Mouse (Mus musculus): ENCODE data around the gene Cdca3. TPM values are rescaled to one million over a fixed set of nuclear protein-coding genes. Genes with fewer than 3 reads are reported as not detected.

The Cdca3 gene
- polyA plus RNA-seq, 1 experiment from 2014 or later, result 16.9 TPM

DNA sequence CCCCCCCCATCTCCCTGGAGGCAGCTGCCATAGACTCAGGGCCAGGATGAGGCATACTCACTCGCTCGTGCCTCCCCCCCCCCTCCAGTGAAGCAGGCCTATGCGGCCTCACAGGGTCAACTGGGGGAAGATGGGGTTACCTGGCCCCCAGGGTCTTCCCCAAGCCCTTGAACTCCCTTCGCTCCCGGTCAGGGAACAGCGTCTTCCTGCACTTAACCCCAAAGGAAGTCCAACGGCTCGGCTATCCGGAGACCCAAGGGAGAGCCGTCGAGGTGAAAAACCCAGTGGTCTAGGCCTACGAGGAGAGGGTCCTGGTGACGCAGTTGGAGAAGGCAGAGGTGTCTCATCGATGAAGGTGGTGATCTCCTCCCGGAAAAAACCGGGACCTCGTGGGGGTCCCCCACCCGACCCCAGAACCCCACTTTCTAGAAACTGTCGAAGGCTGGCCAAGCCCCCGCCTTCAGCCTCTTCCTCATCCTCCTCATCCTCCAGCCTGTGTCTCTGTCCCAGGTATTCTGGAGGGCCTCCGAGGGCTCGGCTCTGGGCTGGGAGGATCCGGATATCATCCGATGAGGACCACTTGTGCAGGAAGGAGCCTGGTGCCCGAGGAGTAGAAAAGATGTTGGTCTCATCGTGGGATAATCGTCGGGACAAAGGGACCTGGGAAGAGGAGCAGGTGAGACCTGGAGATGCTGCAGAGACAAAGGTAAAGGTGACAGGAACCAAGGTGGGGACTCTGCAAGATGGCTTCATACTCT, 29.4 kb downstream of the Cdca3 start:
- no peak for ATAC-seq (ENCODE audit: low read depth)
- no peak overlapping the region for H3K9ac ChIP-seq (replicated peaks; ENCODE audit: low read depth, low read length)

GRCm38 (mm10) chr6:124859725-124860124, 30.4 kb downstream of the Cdca3 start:
- Histone ChIP-seq H3K9ac (replicated peaks; ENCODE audit: low read depth, low read length) (peak overlapping the region; percentile 37; the same call in 1 of the 2 replicates), H3K36me3 (ENCODE audit: control insufficient read depth, insufficient read depth, low read length) (no peaks in the 10 kb centered on the region), H3K4me2 (ENCODE audit: low read depth, low read length) (peak overlapping the region; percentile 37), H3K27ac (ENCODE audit: low read depth, low read length) (peak overlapping the region; percentile 71), H3K27me3 (ENCODE audit: control insufficient read depth, insufficient read depth, low read length) (no peaks in the 10 kb centered on the region), H3K4me3 (ENCODE audit: low read depth, low read length) (0 out of 2 replicates have a peak overlapping the region, but pooled peaks have one; percentile 9), H3K9me3 (ENCODE audit: control insufficient read depth, low read length) (no peaks in the 10 kb centered on the region), H3K4me1 (ENCODE audit: control insufficient read depth, insufficient read depth, low read length) (peaks cover 50% of the 10 kb centered on the region)
- no peak for ATAC-seq (ENCODE audit: low read depth)
- 11% methylated on average over 12 of the region's 12 CpGs for WGBS

More for the DNA sequence above, 29.4 kb downstream of the Cdca3 start:
- no peaks in the 10 kb centered on the region for H3K36me3 ChIP-seq (ENCODE audit: control insufficient read depth, insufficient read depth, low read length)
- H3K4me1 ChIP-seq (ENCODE audit: control insufficient read depth, insufficient read depth, low read length), result peaks cover 44% of the 10 kb centered on the region
- H3K4me3 ChIP-seq (ENCODE audit: low read depth, low read length), result no peak overlapping the region
- no peaks in the 10 kb centered on the region for H3K9me3 ChIP-seq (ENCODE audit: control insufficient read depth, low read length)
- no peak overlapping the region for H3K27ac ChIP-seq (ENCODE audit: low read depth, low read length)
- 78% methylated on average over 28 of the region's 28 CpGs for WGBS
- peak overlapping the region; percentile 76; the same call in 1 of the 2 replicates for H3K4me2 ChIP-seq (ENCODE audit: low read depth, low read length)
- H3K27me3 ChIP-seq (ENCODE audit: control insufficient read depth, insufficient read depth, low read length), result no peaks in the 10 kb centered on the region

GRCm38 (mm10) chr6:124860511-124860910, 31.2 kb downstream of the Cdca3 start:
- Histone ChIP-seq H3K4me2 (ENCODE audit: low read depth, low read length) (no peak overlapping the region; the same call in 1 of the 2 replicates), H3K4me1 (ENCODE audit: control insufficient read depth, insufficient read depth, low read length) (peaks cover 54% of the 10 kb centered on the region), H3K27me3 (ENCODE audit: control insufficient read depth, insufficient read depth, low read length) (no peaks in the 10 kb centered on the region), H3K4me3 (ENCODE audit: low read depth, low read length) (no peak overlapping the region), H3K9me3 (ENCODE audit: control insufficient read depth, low read length) (no peaks in the 10 kb centered on the region), H3K27ac (ENCODE audit: low read depth, low read length) (peak overlapping the region; percentile 71; the same call in 1 of the 2 replicates), H3K36me3 (ENCODE audit: control insufficient read depth, insufficient read depth, low read length) (no peaks in the 10 kb centered on the region), H3K9ac (replicated peaks; ENCODE audit: low read depth, low read length) (0 out of 2 replicates have a peak overlapping the region, but pooled peaks have one; percentile 11)
- WGBS, result 88% methylated on average over 9 of the region's 9 CpGs
- ATAC-seq (ENCODE audit: low read depth), result no peak

DNA sequence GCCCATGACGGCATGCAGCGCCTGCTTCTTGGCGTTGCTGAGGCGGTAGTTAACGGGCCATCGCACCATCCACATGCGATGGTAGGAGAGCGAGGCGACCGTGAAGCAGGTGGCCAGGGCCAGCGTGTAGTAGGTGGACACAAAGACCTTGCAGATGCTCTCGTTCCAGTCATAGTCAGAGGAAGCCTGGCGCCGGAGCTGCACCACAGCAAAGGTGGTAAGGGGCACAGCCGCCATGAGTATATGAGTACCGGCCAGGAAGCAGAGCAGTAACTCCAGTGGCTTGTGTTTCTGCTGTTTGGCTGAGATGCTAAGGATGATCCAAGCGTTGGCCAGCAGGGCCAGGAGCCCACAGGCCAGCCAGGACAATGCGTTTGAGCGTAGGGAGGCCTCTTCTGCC, 31.9 kb downstream of the Cdca3 start:
- Histone ChIP-seq H3K9ac (replicated peaks; ENCODE audit: low read depth, low read length) (no peak overlapping the region), H3K4me1 (ENCODE audit: control insufficient read depth, insufficient read depth, low read length) (peaks cover 54% of the 10 kb centered on the region), H3K4me2 (ENCODE audit: low read depth, low read length) (peak overlapping the region; percentile 16; the same call in 1 of the 2 replicates), H3K27me3 (ENCODE audit: control insufficient read depth, insufficient read depth, low read length) (no peaks in the 10 kb centered on the region), H3K9me3 (ENCODE audit: control insufficient read depth, low read length) (no peaks in the 10 kb centered on the region), H3K36me3 (ENCODE audit: control insufficient read depth, insufficient read depth, low read length) (no peaks in the 10 kb centered on the region), H3K4me3 (ENCODE audit: low read depth, low read length) (no peak overlapping the region; the same call in 1 of the 2 replicates), H3K27ac (ENCODE audit: low read depth, low read length) (no peak overlapping the region)
- no peak for ATAC-seq (ENCODE audit: low read depth)
- WGBS, result 82% methylated on average over 19 of the region's 19 CpGs

- peaks cover 54% of the 10 kb centered on the region for H3K4me1 ChIP-seq (ENCODE audit: control insufficient read depth, insufficient read depth, low read length)
- H3K27me3 ChIP-seq (ENCODE audit: control insufficient read depth, insufficient read depth, low read length), result no peaks in the 10 kb centered on the region
- no peaks in the 10 kb centered on the region for H3K9me3 ChIP-seq (ENCODE audit: control insufficient read depth, low read length)
- 36% methylated on average over 3 of the region's 3 CpGs for WGBS
- no peaks in the 10 kb centered on the region for H3K36me3 ChIP-seq (ENCODE audit: control insufficient read depth, insufficient read depth, low read length)
- peak overlapping the region; percentile 76; the same call in 1 of the 2 replicates for H3K4me3 ChIP-seq (ENCODE audit: low read depth, low read length)
- H3K9ac ChIP-seq (replicated peaks; ENCODE audit: low read depth, low read length), result peak overlapping the region; percentile 32; the same call in 1 of the 2 replicates
- 0 out of 2 replicates have a peak overlapping the region, but pooled peaks have one; percentile 28 for H3K27ac ChIP-seq (ENCODE audit: low read depth, low read length)
- no peak for ATAC-seq (ENCODE audit: low read depth)
- peak overlapping the region; percentile 78 for H3K4me2 ChIP-seq (ENCODE audit: low read depth, low read length)
Observed at GRCm38 (mm10) chr6:124861802-124862201, 32.5 kb downstream of the Cdca3 start.

DNA sequence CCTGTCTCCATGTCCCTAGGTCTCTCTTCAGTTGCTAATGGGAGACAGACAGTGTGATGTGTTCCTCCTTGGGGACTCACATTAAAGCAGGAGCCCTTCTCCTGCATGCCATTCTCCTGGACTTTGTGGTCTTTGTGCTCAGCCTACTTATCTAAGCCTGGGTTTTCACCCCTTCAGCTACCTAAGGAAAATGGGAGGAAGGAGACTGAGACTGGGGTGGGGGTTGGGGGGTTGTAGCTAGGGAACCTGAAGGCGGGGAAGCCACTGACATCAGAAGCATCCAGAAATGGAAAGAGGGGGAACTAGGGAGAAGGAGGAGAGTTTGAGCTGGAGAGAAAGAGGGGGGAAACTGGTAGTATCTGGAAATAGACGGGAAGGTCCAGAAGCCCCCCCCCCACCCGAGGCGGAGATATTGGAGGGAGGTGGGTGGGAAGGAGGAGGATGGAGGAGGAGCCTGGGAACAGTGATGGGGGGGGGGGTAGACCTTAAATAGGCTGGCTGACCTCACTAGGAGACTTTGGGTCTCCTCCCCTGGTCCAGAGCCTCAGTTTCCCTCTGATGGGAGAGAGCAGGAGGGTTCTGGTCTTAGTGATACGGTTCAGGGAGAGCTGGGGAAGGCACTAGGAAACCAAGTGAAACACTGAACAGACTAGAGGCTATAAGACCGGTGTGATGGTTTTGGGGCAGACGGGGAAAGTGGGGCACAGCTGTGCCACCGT, 33.2 kb downstream of the Cdca3 start:
- Histone ChIP-seq H3K36me3 (ENCODE audit: control insufficient read depth, insufficient read depth, low read length) (no peaks in the 10 kb centered on the region), H3K4me3 (ENCODE audit: low read depth, low read length) (peak overlapping the region; percentile 76), H3K9ac (replicated peaks; ENCODE audit: low read depth, low read length) (peak overlapping the region; percentile 92), H3K4me2 (ENCODE audit: low read depth, low read length) (peak overlapping the region; percentile 78), H3K27me3 (ENCODE audit: control insufficient read depth, insufficient read depth, low read length) (no peaks in the 10 kb centered on the region), H3K4me1 (ENCODE audit: control insufficient read depth, insufficient read depth, low read length) (peaks cover 54% of the 10 kb centered on the region), H3K27ac (ENCODE audit: low read depth, low read length) (peak overlapping the region; percentile 93), H3K9me3 (ENCODE audit: control insufficient read depth, low read length) (no peaks in the 10 kb centered on the region)
- WGBS, result 12% methylated on average over 8 of the region's 8 CpGs
- ATAC-seq (ENCODE audit: low read depth), result peak; percentile 1; the same call in 1 of the 2 replicates

DNA sequence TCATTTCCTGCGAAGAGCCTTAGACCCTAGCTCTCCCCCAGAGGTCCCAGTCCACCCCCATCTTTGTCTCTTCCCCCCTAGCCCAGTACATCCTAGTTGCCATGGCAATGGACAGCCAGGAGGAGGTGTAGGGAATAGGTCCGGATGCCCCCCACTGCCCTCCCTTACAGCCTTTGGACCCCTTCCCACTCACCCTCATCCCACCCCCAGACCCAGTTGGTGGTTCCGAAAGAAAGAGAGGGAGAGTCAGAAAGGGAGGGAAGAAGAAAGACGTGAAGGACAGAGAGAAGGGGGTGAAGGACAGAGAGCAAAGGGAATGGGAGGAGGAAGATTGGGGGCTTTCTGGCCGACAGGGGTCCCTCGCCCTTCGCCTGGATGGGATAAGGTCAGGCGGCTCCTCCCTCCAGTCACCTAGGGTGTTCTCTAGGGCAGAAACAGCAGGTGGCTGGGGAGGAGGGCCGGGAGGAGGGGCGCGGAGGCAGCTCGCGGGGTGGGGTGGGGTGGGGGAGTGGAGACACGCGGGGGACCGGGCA, 33.8 kb downstream of the Cdca3 start:
- Histone ChIP-seq H3K4me1 (ENCODE audit: control insufficient read depth, insufficient read depth, low read length) (peaks cover 53% of the 10 kb centered on the region), H3K9ac (replicated peaks; ENCODE audit: low read depth, low read length) (peak overlapping the region; percentile 92), H3K27me3 (ENCODE audit: control insufficient read depth, insufficient read depth, low read length) (no peaks in the 10 kb centered on the region), H3K27ac (ENCODE audit: low read depth, low read length) (peak overlapping the region; percentile 93), H3K36me3 (ENCODE audit: control insufficient read depth, insufficient read depth, low read length) (no peaks in the 10 kb centered on the region), H3K4me2 (ENCODE audit: low read depth, low read length) (peak overlapping the region; percentile 78), H3K4me3 (ENCODE audit: low read depth, low read length) (peak overlapping the region; percentile 76), H3K9me3 (ENCODE audit: control insufficient read depth, low read length) (no peaks in the 10 kb centered on the region)
- peak; percentile 32 for ATAC-seq (ENCODE audit: low read depth)
- WGBS, result 0% methylated on average over 11 of the region's 16 CpGs

GRCm38 (mm10) chr6:124863658-124864298, 34.4 kb downstream of the Cdca3 start, which contains the start of gene Gpr162:
Gene Gpr162, minus strand, starts transcription at chr6:124863983.
- Histone ChIP-seq H3K4me1 (ENCODE audit: control insufficient read depth, insufficient read depth, low read length) (peaks cover 49% of the 10 kb centered on the region), H3K36me3 (ENCODE audit: control insufficient read depth, insufficient read depth, low read length) (no peaks in the 10 kb centered on the region)

More at GRCm38 (mm10) chr6:124863658-124864298, 34.4 kb downstream of the Cdca3 start, which contains the start of gene Gpr162:
- Histone ChIP-seq H3K27me3 (ENCODE audit: control insufficient read depth, insufficient read depth, low read length) (no peaks in the 10 kb centered on the region), H3K4me2 (ENCODE audit: low read depth, low read length) (peak within 1 kb of the TSS; percentile 78), H3K9ac (replicated peaks; ENCODE audit: low read depth, low read length) (peak within 1 kb of the TSS; percentile 92), H3K27ac (ENCODE audit: low read depth, low read length) (peak within 1 kb of the TSS; percentile 93), H3K9me3 (ENCODE audit: control insufficient read depth, low read length) (no peaks in the 10 kb centered on the region), H3K4me3 (ENCODE audit: low read depth, low read length) (peak within 1 kb of the TSS; percentile 76)
- ATAC-seq (ENCODE audit: low read depth), result peak; percentile 72
- 2% methylated on average over 37 of the region's 43 CpGs for WGBS

Data from neural tube, embryonic 14.5 days (tissue).